Mouse (Mus musculus): ENCODE measurements at regions not wholly inside any gene's neighbourhood (a gene's known extent, or its start where the extent isn't known, plus 50 kb on each side); places are given as distances from the start of the nearest gene placed in this dataset.

GRCm38 (mm10) chr10:96497482-96497881 lies 119.3 kb upstream of the Btg1 start:
- DNase-seq (ENCODE audit: low spot score in 2 of 2) = no peak

- DNase-seq (ENCODE audit: low spot score in 2 of 2) = no peak
Measured at GRCm38 (mm10) chr10:96499274-96499673, 117.5 kb upstream of the Btg1 start.

- DNase-seq (ENCODE audit: low spot score in 2 of 2) = no peak
Measured at GRCm38 (mm10) chr10:96502090-96502728, 114.6 kb upstream of the Btg1 start.

- no peak for DNase-seq (ENCODE audit: low spot score in 2 of 2)
Measured at GRCm38 (mm10) chr10:96502736-96503135, 114.1 kb upstream of the Btg1 start.

GRCm38 (mm10) chr10:96504340-96504739 lies 112.5 kb upstream of the Btg1 start:
- DNase-seq (ENCODE audit: low spot score in 2 of 2) = no peak

- no peak for DNase-seq (ENCODE audit: low spot score in 2 of 2)
Measured at GRCm38 (mm10) chr10:96515164-96515922, 101.5 kb upstream of the Btg1 start.

GRCm38 (mm10) chr10:96515923-96516258 lies 100.9 kb upstream of the Btg1 start:
- no peak for DNase-seq (ENCODE audit: low spot score in 2 of 2)

GRCm38 (mm10) chr10:96519411-96519810 lies 97.4 kb upstream of the Btg1 start:
- no peak for DNase-seq (ENCODE audit: low spot score in 2 of 2)

GRCm38 (mm10) chr10:96520995-96521760 lies 95.6 kb upstream of the Btg1 start:
- no peak for DNase-seq (ENCODE audit: low spot score in 2 of 2)

- no peak for DNase-seq (ENCODE audit: low spot score in 2 of 2)
Measured at GRCm38 (mm10) chr10:96523967-96524801, 92.6 kb upstream of the Btg1 start.

- no peak for DNase-seq (ENCODE audit: low spot score in 2 of 2)
Measured at GRCm38 (mm10) chr10:96527864-96528263, 88.9 kb upstream of the Btg1 start.

GRCm38 (mm10) chr10:96534547-96535124 lies 82.2 kb upstream of the Btg1 start:
- DNase-seq (ENCODE audit: low spot score in 2 of 2) = no peak

- DNase-seq (ENCODE audit: low spot score in 2 of 2) = no peak
Measured at GRCm38 (mm10) chr10:96535461-96535860, 81.3 kb upstream of the Btg1 start.

GRCm38 (mm10) chr10:96540828-96541227 lies 76.0 kb upstream of the Btg1 start:
- no peak for DNase-seq (ENCODE audit: low spot score in 2 of 2)

- DNase-seq (ENCODE audit: low spot score in 2 of 2) = no peak
Measured at GRCm38 (mm10) chr10:96545312-96545711, 71.5 kb upstream of the Btg1 start.

- DNase-seq (ENCODE audit: low spot score in 2 of 2) = no peak
Measured at GRCm38 (mm10) chr10:96545761-96546388, 70.9 kb upstream of the Btg1 start.

- no peak for DNase-seq (ENCODE audit: low spot score in 2 of 2)
Measured at GRCm38 (mm10) chr10:96549651-96550050, 67.2 kb upstream of the Btg1 start.

GRCm38 (mm10) chr10:96550266-96550665 lies 66.5 kb upstream of the Btg1 start:
- DNase-seq (ENCODE audit: low spot score in 2 of 2) = no peak

- DNase-seq (ENCODE audit: low spot score in 2 of 2) = no peak
Measured at GRCm38 (mm10) chr10:96557336-96557735, 59.5 kb upstream of the Btg1 start.

- DNase-seq (ENCODE audit: low spot score in 2 of 2) = no peak
Measured at GRCm38 (mm10) chr10:96565343-96565742, 51.5 kb upstream of the Btg1 start.
